Mouse (Mus musculus): ENCODE results near the gene Gm21954. TPM values are rescaled to one million over a fixed set of nuclear protein-coding genes. Genes with fewer than 3 reads are reported as not detected.
A peak's percentile ranks its signal among the peaks of the same experiment; 100 is the strongest.

The Gm21954 gene
- polyA plus RNA-seq, 1 experiment from 2014 or later = not detected

DNA sequence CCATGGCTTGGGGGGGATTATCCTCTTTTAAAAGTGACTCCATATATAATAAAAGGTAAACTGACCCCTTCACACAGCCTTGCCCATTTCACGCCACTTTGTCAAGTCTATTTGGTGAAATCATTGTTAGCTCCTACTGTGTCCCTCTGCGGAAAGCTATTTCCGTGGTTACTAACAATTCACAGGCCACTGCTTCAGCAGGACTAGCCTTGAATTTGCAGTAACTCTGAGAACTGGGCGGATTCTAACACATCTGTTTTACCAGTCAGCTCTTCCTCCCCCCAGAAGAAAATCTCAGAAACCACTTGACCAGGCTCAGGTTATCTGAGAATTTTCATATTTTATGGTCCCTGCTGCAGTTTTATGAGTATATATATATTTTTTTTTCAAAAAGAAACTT is 23.9 kb upstream of the Gm21954 start:
- Histone ChIP-seq H3K9ac (ENCODE audit: low read depth, low read length) (no peak overlapping the region), H3K36me3 (ENCODE audit: control insufficient read depth, insufficient read depth, low read length) (no peaks in the 10 kb centered on the region), H3K4me2 (replicated peaks; ENCODE audit: low read depth, low read length) (no peak overlapping the region), H3K4me3 (ENCODE audit: low read length) (no peak overlapping the region), H3K27me3 (ENCODE audit: control insufficient read depth, insufficient read depth, low read length) (no peaks in the 10 kb centered on the region), H3K27ac (ENCODE audit: low read depth, low read length) (peak overlapping the region; percentile 37; the same call in 1 of the 2 replicates), H3K4me1 (ENCODE audit: control insufficient read depth, insufficient read depth, low read length) (no peaks in the 10 kb centered on the region), H3K9me3 (ENCODE audit: control insufficient read depth, low read length) (no peaks in the 10 kb centered on the region)
- no peak for ATAC-seq (ENCODE audit: low FRiP score, low TSS enrichment)
- WGBS = 22% methylated on average over 4 of the region's 4 CpGs

DNA sequence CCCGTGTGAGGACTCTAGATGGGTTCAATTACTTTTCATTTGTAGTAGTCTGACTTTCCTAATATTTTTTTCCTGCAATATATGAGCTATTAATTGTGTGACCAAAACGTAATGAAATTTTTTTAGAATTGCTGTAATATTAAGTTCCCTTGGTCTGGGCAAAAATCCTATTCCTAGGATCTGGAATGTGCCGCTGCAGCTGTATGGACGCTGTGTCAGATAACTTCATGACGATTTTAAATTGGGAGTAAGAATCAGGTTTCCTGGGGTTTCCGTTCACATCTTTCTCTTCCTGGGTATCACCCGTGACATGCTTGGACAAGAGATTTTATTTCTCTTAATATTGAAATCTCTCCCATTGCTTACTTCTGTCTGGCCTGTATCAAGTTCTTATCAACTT is 23.2 kb upstream of the Gm21954 start:
- Histone ChIP-seq H3K27me3 (ENCODE audit: control insufficient read depth, insufficient read depth, low read length) (no peaks in the 10 kb centered on the region), H3K9me3 (ENCODE audit: control insufficient read depth, low read length) (no peaks in the 10 kb centered on the region), H3K4me1 (ENCODE audit: control insufficient read depth, insufficient read depth, low read length) (no peaks in the 10 kb centered on the region), H3K36me3 (ENCODE audit: control insufficient read depth, insufficient read depth, low read length) (no peaks in the 10 kb centered on the region), H3K27ac (ENCODE audit: low read depth, low read length) (no peak overlapping the region), H3K4me2 (replicated peaks; ENCODE audit: low read depth, low read length) (no peak overlapping the region), H3K4me3 (ENCODE audit: low read length) (no peak overlapping the region), H3K9ac (ENCODE audit: low read depth, low read length) (no peak overlapping the region)
- ATAC-seq (ENCODE audit: low FRiP score, low TSS enrichment) = no peak
- 68% methylated on average over 7 of the region's 7 CpGs for WGBS

DNA sequence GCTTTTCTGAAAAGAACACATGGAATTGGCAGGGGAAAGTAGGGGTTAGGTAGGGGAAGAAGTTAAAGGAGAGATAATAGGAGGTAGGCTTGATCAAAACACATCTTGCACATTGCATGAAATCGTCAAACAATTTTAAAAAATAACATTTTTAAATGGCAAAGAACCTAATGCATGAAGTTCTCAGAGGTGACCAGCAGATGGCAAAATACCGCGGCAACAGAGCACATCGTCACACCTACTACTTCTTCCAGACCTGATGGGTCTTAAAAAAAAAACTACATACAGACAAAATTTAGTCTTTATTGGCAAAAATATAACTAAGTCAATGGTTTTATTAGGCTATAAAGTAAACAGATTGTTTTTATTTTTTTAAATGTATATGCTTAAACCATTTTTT is 22.3 kb upstream of the Gm21954 start:
- no peak for ATAC-seq (ENCODE audit: low FRiP score, low TSS enrichment)
- WGBS = 40% methylated on average over 4 of the region's 4 CpGs

DNA sequence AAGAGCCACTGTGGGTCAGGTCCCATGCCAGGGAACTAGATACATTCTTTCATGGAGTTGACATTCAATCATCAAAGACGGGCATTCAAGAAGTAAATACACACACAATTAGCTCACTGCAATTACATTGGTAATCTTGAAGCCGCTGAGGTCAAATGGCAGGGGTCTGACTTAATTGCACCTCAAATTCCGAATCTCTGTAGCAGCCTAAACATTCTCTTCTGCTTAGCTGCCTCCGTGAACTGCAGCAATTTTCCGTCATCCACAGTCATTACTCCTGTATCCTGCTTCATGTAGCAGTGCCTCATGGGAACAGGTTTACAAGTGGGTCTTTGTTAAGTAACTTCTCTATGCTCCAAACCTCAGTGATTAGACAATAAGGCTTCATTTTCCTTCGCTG is 20.0 kb upstream of the Gm21954 start:
- Histone ChIP-seq H3K4me3 (ENCODE audit: low read length) (no peak overlapping the region), H3K36me3 (ENCODE audit: control insufficient read depth, insufficient read depth, low read length) (no peaks in the 10 kb centered on the region), H3K9ac (ENCODE audit: low read depth, low read length) (peak overlapping the region; percentile 23; the same call in 1 of the 2 replicates), H3K4me1 (ENCODE audit: control insufficient read depth, insufficient read depth, low read length) (no peaks in the 10 kb centered on the region), H3K27ac (ENCODE audit: low read depth, low read length) (no peak overlapping the region), H3K27me3 (ENCODE audit: control insufficient read depth, insufficient read depth, low read length) (no peaks in the 10 kb centered on the region), H3K9me3 (ENCODE audit: control insufficient read depth, low read length) (no peaks in the 10 kb centered on the region), H3K4me2 (replicated peaks; ENCODE audit: low read depth, low read length) (no peak overlapping the region)
- no peak for ATAC-seq (ENCODE audit: low FRiP score, low TSS enrichment)
- 36% methylated on average over 6 of the region's 6 CpGs for WGBS

More for the DNA sequence above, 22.3 kb upstream of the Gm21954 start:
- Histone ChIP-seq H3K9me3 (ENCODE audit: control insufficient read depth, low read length) (no peaks in the 10 kb centered on the region), H3K4me3 (ENCODE audit: low read length) (no peak overlapping the region), H3K4me2 (replicated peaks; ENCODE audit: low read depth, low read length) (no peak overlapping the region), H3K4me1 (ENCODE audit: control insufficient read depth, insufficient read depth, low read length) (no peaks in the 10 kb centered on the region), H3K27ac (ENCODE audit: low read depth, low read length) (no peak overlapping the region), H3K9ac (ENCODE audit: low read depth, low read length) (no peak overlapping the region), H3K27me3 (ENCODE audit: control insufficient read depth, insufficient read depth, low read length) (no peaks in the 10 kb centered on the region), H3K36me3 (ENCODE audit: control insufficient read depth, insufficient read depth, low read length) (no peaks in the 10 kb centered on the region)

DNA sequence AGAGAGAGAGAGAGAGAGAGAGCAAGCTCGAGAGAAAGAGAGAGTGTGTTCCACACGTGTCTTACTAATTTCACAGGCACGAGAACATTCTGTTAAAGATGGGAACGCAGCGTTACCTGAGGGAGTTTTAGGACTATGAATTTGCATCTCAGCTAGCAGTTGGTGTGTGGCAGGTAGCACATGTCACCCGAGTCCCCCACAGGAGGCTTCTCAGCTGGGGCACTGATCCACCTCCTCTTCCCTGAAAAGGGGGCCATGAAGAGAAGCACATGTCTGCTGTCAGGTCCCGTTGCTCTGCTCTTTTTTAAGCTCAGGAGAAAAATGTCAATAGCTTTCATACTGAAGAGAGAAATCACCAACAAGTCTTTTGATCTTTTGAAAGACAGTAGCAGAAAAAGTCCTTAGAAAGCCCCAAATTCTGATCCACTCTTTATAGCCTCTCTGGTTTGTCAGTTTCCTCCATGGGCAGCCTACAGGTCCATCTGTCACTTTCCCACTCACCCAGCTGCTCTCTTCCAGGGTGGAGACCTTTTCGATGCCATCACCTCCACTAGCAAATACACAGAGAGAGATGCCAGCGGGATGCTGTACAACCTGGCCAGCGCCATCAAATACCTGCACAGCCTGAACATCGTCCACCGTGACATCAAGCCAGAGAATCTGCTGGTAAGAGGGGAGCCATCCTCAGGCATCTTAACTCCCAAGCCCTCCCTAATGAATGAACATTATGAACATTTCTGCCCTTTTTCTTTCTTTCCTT is 17.4 kb upstream of the Gm21954 start:
- ATAC-seq (ENCODE audit: low FRiP score, low TSS enrichment) = no peak
- H3K36me3 ChIP-seq (ENCODE audit: control insufficient read depth, insufficient read depth, low read length) = no peaks in the 10 kb centered on the region
- H3K4me3 ChIP-seq (ENCODE audit: low read length) = no peak overlapping the region
- no peak overlapping the region for H3K27ac ChIP-seq (ENCODE audit: low read depth, low read length)
- H3K4me2 ChIP-seq (replicated peaks; ENCODE audit: low read depth, low read length) = no peak overlapping the region
- no peaks in the 10 kb centered on the region for H3K9me3 ChIP-seq (ENCODE audit: control insufficient read depth, low read length)
- no peaks in the 10 kb centered on the region for H3K27me3 ChIP-seq (ENCODE audit: control insufficient read depth, insufficient read depth, low read length)
- no peak overlapping the region for H3K9ac ChIP-seq (ENCODE audit: low read depth, low read length)
- WGBS = 75% methylated on average over 12 of the region's 12 CpGs
- no peaks in the 10 kb centered on the region for H3K4me1 ChIP-seq (ENCODE audit: control insufficient read depth, insufficient read depth, low read length)

DNA sequence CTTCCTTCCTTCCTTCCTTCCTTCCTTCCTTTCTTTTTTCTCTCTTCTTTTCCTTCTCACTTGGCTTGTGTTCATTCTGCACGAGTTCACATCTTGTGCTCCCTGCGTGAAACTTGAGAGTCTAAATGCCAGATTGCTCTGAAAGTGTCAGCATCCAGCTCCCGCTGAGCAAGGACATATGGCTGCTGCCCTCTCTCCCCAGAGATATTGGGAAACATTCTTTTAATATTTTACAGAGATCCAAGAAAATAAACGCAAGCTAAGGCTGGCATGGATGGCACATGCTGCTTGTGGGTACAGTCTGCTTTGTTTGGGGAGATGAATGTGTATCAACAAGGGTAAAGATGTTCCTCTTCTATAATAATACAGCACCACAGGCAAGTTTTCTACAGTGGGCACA is 11.3 kb upstream of the Gm21954 start:
- WGBS = 29% methylated on average over 4 of the region's 4 CpGs
- Histone ChIP-seq H3K9ac (ENCODE audit: low read depth, low read length) (no peak overlapping the region), H3K9me3 (ENCODE audit: control insufficient read depth, low read length) (no peaks in the 10 kb centered on the region), H3K4me2 (replicated peaks; ENCODE audit: low read depth, low read length) (no peak overlapping the region), H3K4me3 (ENCODE audit: low read length) (no peak overlapping the region), H3K27ac (ENCODE audit: low read depth, low read length) (no peak overlapping the region), H3K4me1 (ENCODE audit: control insufficient read depth, insufficient read depth, low read length) (no peaks in the 10 kb centered on the region), H3K27me3 (ENCODE audit: control insufficient read depth, insufficient read depth, low read length) (no peaks in the 10 kb centered on the region), H3K36me3 (ENCODE audit: control insufficient read depth, insufficient read depth, low read length) (no peaks in the 10 kb centered on the region)
- no peak for ATAC-seq (ENCODE audit: low FRiP score, low TSS enrichment)

DNA sequence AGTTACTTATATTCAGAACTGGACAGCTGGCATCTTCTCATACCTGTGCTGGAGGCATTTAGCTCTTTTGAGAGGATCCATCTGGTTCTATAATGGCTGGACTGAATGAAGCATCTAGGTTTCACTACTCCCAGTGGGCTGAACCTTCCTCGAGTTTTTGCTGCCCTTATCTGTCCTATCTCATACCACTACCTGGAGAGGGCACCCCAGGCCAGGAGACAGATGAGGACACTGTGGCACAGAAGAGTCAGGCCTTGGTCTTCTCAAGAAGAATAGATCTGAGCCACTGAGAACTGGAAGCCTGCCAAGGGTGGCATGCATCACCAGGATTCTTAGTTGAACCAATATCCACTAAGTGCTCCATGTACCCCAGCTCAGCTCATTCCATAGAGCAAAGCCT is 9.1 kb upstream of the Gm21954 start:
- Histone ChIP-seq H3K4me2 (replicated peaks; ENCODE audit: low read depth, low read length) (no peak overlapping the region), H3K36me3 (ENCODE audit: control insufficient read depth, insufficient read depth, low read length) (no peaks in the 10 kb centered on the region), H3K9me3 (ENCODE audit: control insufficient read depth, low read length) (no peaks in the 10 kb centered on the region), H3K9ac (ENCODE audit: low read depth, low read length) (no peak overlapping the region), H3K27ac (ENCODE audit: low read depth, low read length) (no peak overlapping the region), H3K4me1 (ENCODE audit: control insufficient read depth, insufficient read depth, low read length) (no peaks in the 10 kb centered on the region), H3K4me3 (ENCODE audit: low read length) (no peak overlapping the region), H3K27me3 (ENCODE audit: control insufficient read depth, insufficient read depth, low read length) (no peaks in the 10 kb centered on the region)
- ATAC-seq (ENCODE audit: low FRiP score, low TSS enrichment) = no peak
- WGBS = 61% methylated on average over 1 of the region's 1 CpGs

DNA sequence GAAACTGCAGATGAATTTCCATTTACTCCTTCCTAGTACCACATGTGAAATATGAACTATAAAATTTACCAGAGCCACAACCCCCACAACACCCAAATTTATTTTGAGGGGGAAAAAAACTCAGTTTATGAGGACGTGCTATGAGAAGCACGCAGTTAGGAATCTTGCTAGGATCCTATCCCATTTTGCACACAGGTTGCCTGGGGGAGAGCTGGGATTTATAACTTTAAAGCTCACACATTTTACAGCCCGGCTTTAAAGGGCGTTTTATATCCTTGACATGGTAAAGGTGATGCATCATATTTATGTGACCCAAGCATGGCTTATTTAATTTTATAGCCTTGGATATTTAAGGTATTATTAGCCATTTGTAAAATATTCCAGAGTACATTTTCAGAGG is 7.3 kb upstream of the Gm21954 start:
- Histone ChIP-seq H3K27ac (ENCODE audit: low read depth, low read length) (no peak overlapping the region), H3K9me3 (ENCODE audit: control insufficient read depth, low read length) (no peaks in the 10 kb centered on the region), H3K4me1 (ENCODE audit: control insufficient read depth, insufficient read depth, low read length) (no peaks in the 10 kb centered on the region), H3K4me3 (ENCODE audit: low read length) (no peak overlapping the region), H3K36me3 (ENCODE audit: control insufficient read depth, insufficient read depth, low read length) (no peaks in the 10 kb centered on the region), H3K27me3 (ENCODE audit: control insufficient read depth, insufficient read depth, low read length) (no peaks in the 10 kb centered on the region), H3K9ac (ENCODE audit: low read depth, low read length) (no peak overlapping the region), H3K4me2 (replicated peaks; ENCODE audit: low read depth, low read length) (no peak overlapping the region)
- no peak for ATAC-seq (ENCODE audit: low FRiP score, low TSS enrichment)
- WGBS = 58% methylated on average over 4 of the region's 4 CpGs

DNA sequence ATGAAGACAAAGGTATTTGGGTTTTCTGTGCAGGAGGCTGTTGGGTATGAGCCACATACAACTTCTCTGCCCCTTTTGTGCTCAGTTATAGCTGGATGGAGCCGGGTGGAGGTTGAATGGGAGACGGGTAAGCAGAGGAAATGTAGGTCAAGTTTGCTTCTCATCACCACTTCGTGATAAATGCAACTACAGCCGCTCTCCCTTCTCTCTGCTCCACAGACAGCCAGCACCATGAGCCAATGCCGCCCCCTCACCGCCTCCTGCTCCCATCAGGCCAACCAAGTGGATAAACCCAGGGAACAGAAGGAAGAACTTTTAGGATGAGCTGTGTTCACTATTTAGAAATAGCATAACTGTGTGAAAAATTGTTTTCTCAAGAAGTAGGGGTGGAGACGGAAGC is 4.7 kb upstream of the Gm21954 start:
- 89% methylated on average over 7 of the region's 7 CpGs for WGBS
- Histone ChIP-seq H3K36me3 (ENCODE audit: control insufficient read depth, insufficient read depth, low read length) (no peaks in the 10 kb centered on the region), H3K4me3 (ENCODE audit: low read length) (no peak overlapping the region), H3K27ac (ENCODE audit: low read depth, low read length) (no peak overlapping the region), H3K9me3 (ENCODE audit: control insufficient read depth, low read length) (no peaks in the 10 kb centered on the region), H3K9ac (ENCODE audit: low read depth, low read length) (no peak overlapping the region), H3K4me2 (replicated peaks; ENCODE audit: low read depth, low read length) (no peak overlapping the region), H3K4me1 (ENCODE audit: control insufficient read depth, insufficient read depth, low read length) (no peaks in the 10 kb centered on the region), H3K27me3 (ENCODE audit: control insufficient read depth, insufficient read depth, low read length) (no peaks in the 10 kb centered on the region)
- no peak for ATAC-seq (ENCODE audit: low FRiP score, low TSS enrichment)

Data from kidney, embryonic 14.5 days (tissue).